Mouse (Mus musculus) MEL (cell line): ENCODE results near the gene Klhl42.

Source experiments
- CTCF ChIP-seq, 3 experiments: IDR thresholded peaks in 2 of 3; conservative IDR thresholded peaks in 1 of 3; 2 replicates each; pipeline ENCODE4 v1.5.1; 2011 to 2012; ENCODE audit warnings: low read length in 3 of 3, low read depth in 2 of 3, mild to moderate bottlenecking in 2 of 3, improper control_type of control experiment in 1 of 3, inconsistent platforms in 1 of 3, mixed read lengths in 1 of 3, moderate library complexity in 1 of 3; ENCODE audit not compliant: control insufficient read depth in 1 of 3, insufficient read depth in 1 of 3, poor library complexity in 1 of 3, severe bottlenecking in 1 of 3
- HCFC1 ChIP-seq: IDR thresholded peaks from 2 replicates; pipeline ENCODE4 v1.6.1; 2012; ENCODE audit warnings: low read depth, mild to moderate bottlenecking, inconsistent platforms, low read length, improper control_type of control experiment, moderate library complexity
- MAFK ChIP-seq: IDR thresholded peaks from 2 replicates; pipeline ENCODE4 v1.6.1; 2011; ENCODE audit warnings: low read depth, mild to moderate bottlenecking, low read length, improper control_type of control experiment, borderline replicate concordance
- MAX ChIP-seq: IDR thresholded peaks from 2 replicates; pipeline ENCODE4 v1.6.1; 2011; ENCODE audit warnings: low read length, improper control_type of control experiment
- NELFE ChIP-seq: IDR thresholded peaks from 2 replicates; pipeline ENCODE4 v1.6.1; 2011; ENCODE audit warnings: low read depth, low read length, improper control_type of control experiment
- NRF1 ChIP-seq: IDR thresholded peaks from 2 replicates; pipeline ENCODE4 v1.6.1; 2014; ENCODE audit warnings: low read depth, mild to moderate bottlenecking, inconsistent platforms, low read length, improper control_type of control experiment, moderate library complexity; ENCODE audit not compliant: poor library complexity, insufficient read depth, severe bottlenecking
- POLR2A ChIP-seq, 2 experiments: IDR thresholded peaks; 2 replicates each; pipeline ENCODE4 v1.6.1; 2011 to 2012; ENCODE audit warnings: low read length in 2 of 2, mild to moderate bottlenecking in 2 of 2, control low read depth in 1 of 2, improper control_type of control experiment in 1 of 2, low read depth in 1 of 2, moderate library complexity in 1 of 2; ENCODE audit not compliant: control insufficient read depth in 1 of 2, insufficient read depth in 1 of 2, poor library complexity in 1 of 2

GRCm38 (mm10) chr6:147161818-147162584 lies 70.8 kb downstream of the Klhl42 start:
- no peak for TF ChIP-seq CTCF (IDR thresholded peaks at IDR 0.05 in 2 of 3, conservative IDR thresholded peaks at IDR 0.05 in 1 of 3; ENCODE audit: control insufficient read depth in 1 of 3, insufficient read depth in 1 of 3, low read depth in 2 of 3, low read length in 3 of 3, poor library complexity in 1 of 3, severe bottlenecking in 1 of 3)
- no peak for TF ChIP-seq POLR2A (IDR thresholded peaks at IDR 0.05; ENCODE audit: control insufficient read depth in 1 of 2, insufficient read depth in 1 of 2, low read depth in 1 of 2, low read length in 2 of 2, poor library complexity in 1 of 2)
- TF ChIP-seq MAX: no peak
- TF ChIP-seq HCFC1: no peak
- TF ChIP-seq MAFK: no peak
- TF ChIP-seq NRF1: no peak
- no peak for TF ChIP-seq NELFE
